Comparison of ENCODE assay signal across 9 mouse cellular contexts in genomic region chr19:21143970-21144595, GRCm38 (mm10).
DNase-seq lines count a peak whose midpoint lies in the region; ATAC-seq and TF ChIP-seq lines count a peak whose summit lies in the region.
"Had no signal": no experiment of that assay in that cellular context is flagged by ENCODE, and none has a peak within 500 bp of the region (broad histone marks: within the 10 kb centered on the region; RNA-seq: fewer than 3 reads in every experiment).

No protein-coding gene starts in this region.

- 26% methylated on average over 7 of the region's 7 CpGs for WGBS in kidney, embryonic 14.5 days
- WGBS in limb, embryonic 14.5 days = 36% methylated on average over 7 of the region's 7 CpGs
- 53% methylated on average over 7 of the region's 7 CpGs for WGBS in hindbrain, embryonic 11.5 days

- no peak overlapping the region for H3K9ac ChIP-seq in kidney, embryonic 14.5 days (ENCODE audit: low read depth, low read length)
- no peak overlapping the region for H3K9ac ChIP-seq in limb, embryonic 14.5 days (ENCODE audit: low read depth, low read length, severe bottlenecking)
- H3K9ac ChIP-seq in hindbrain, embryonic 11.5 days (ENCODE audit: low read depth, low read length) = no peak overlapping the region
- H3K9ac ChIP-seq: forebrain, postnatal 0 days had no signal

- H3K4me1 ChIP-seq in kidney, embryonic 14.5 days (ENCODE audit: control insufficient read depth, insufficient read depth, low read length) = peaks cover 6% of the 10 kb centered on the region
- H3K4me1 ChIP-seq in limb, embryonic 14.5 days (ENCODE audit: control insufficient read depth, insufficient read depth, low read length) = peaks cover 11% of the 10 kb centered on the region
- H3K4me1 ChIP-seq in hindbrain, embryonic 11.5 days (replicated peaks; ENCODE audit: control insufficient read depth, insufficient read depth, low read length) = no peaks in the 10 kb centered on the region; the same call in 1 of the 2 replicates

- TF ChIP-seq POLR2A in limb, embryonic 14.5 days (IDR thresholded peaks at IDR 0.05; ENCODE audit: borderline replicate concordance, extremely low read depth, insufficient read depth, insufficient read length) = no peak

- no peak overlapping the region for H3K27ac ChIP-seq in kidney, embryonic 14.5 days (ENCODE audit: low read depth, low read length)
- H3K27ac ChIP-seq in limb, embryonic 14.5 days (replicated peaks; ENCODE audit: low read depth, low read length) = no peak overlapping the region
- no peak overlapping the region for H3K27ac ChIP-seq in hindbrain, embryonic 11.5 days (ENCODE audit: low read depth, low read length)

- no peaks in the 10 kb centered on the region for H3K27me3 ChIP-seq in kidney, embryonic 14.5 days (ENCODE audit: control insufficient read depth, insufficient read depth, low read length)
- H3K27me3 ChIP-seq in limb, embryonic 14.5 days (ENCODE audit: control insufficient read depth, insufficient read depth, low read length) = no peaks in the 10 kb centered on the region
- no peaks in the 10 kb centered on the region for H3K27me3 ChIP-seq in hindbrain, embryonic 11.5 days (ENCODE audit: control insufficient read depth, insufficient read depth, low read length)

- 0 out of 2 replicates have a peak, but pooled peaks have one; percentile 59 for ATAC-seq in cerebellum, adult (ENCODE audit: insufficient number of reproducible peaks, low FRiP score, low TSS enrichment)
- ATAC-seq in kidney, embryonic 14.5 days (ENCODE audit: low FRiP score, low TSS enrichment) = no peak
- ATAC-seq in limb, embryonic 14.5 days (ENCODE audit: low FRiP score, low read depth) = no peak
- no peak for ATAC-seq in hindbrain, embryonic 11.5 days (ENCODE audit: low FRiP score)
- ATAC-seq: forebrain, postnatal 0 days had no signal

- no peak for DNase-seq in cerebellum, postnatal 4 days (ENCODE audit: low spot score in 2 of 2)
- no peak for DNase-seq in kidney, postnatal 25 days
- peak; percentile 21 for DNase-seq in Muller cell, postnatal 12 days (ENCODE audit: inconsistent ontology term)
- no peak for DNase-seq in limb, embryonic 14.5 days (ENCODE audit: low spot score)
- DNase-seq in hindbrain, embryonic 11.5 days (ENCODE audit: low spot score) = no peak
- DNase-seq in thymus, postnatal 0 days (ENCODE audit: low spot score) = no peak
- DNase-seq: forebrain, postnatal 0 days had no signal

- H3K9me3 ChIP-seq in kidney, embryonic 14.5 days (ENCODE audit: control insufficient read depth, low read length) = no peaks in the 10 kb centered on the region
- H3K9me3 ChIP-seq in limb, embryonic 14.5 days (ENCODE audit: control insufficient read depth, low read length) = no peaks in the 10 kb centered on the region
- no peaks in the 10 kb centered on the region for H3K9me3 ChIP-seq in hindbrain, embryonic 11.5 days (ENCODE audit: control insufficient read depth, low read length)

- no peak overlapping the region for H3K4me3 ChIP-seq in kidney, embryonic 14.5 days (ENCODE audit: low read length)
- H3K4me3 ChIP-seq in limb, embryonic 14.5 days (replicated peaks; ENCODE audit: low read length) = no peak overlapping the region
- H3K4me3 ChIP-seq in hindbrain, embryonic 11.5 days (ENCODE audit: low read depth, low read length) = no peak overlapping the region

- no peaks in the 10 kb centered on the region for H3K36me3 ChIP-seq in kidney, embryonic 14.5 days (ENCODE audit: control insufficient read depth, insufficient read depth, low read length)
- H3K36me3 ChIP-seq in limb, embryonic 14.5 days (ENCODE audit: control insufficient read depth, insufficient read depth, low read length) = no peaks in the 10 kb centered on the region
- no peaks in the 10 kb centered on the region for H3K36me3 ChIP-seq in hindbrain, embryonic 11.5 days (ENCODE audit: control insufficient read depth, insufficient read depth, low read length)

- peak overlapping the region; percentile 24 for H3K4me2 ChIP-seq in kidney, embryonic 14.5 days (replicated peaks; ENCODE audit: low read depth, low read length)
- H3K4me2 ChIP-seq in limb, embryonic 14.5 days (replicated peaks; ENCODE audit: low read depth, low read length, severe bottlenecking) = 0 out of 2 replicates have a peak overlapping the region, but pooled peaks have one; percentile 5
- H3K4me2 ChIP-seq in hindbrain, embryonic 11.5 days (replicated peaks; ENCODE audit: low read depth, low read length) = no peak overlapping the region
